Mouse (Mus musculus) embryo, embryonic 9.5 days (tissue): ENCODE measurements around the gene Adamtsl4.
"Not testable (repeated sequence)": the region's sequence is repeated elsewhere in the genome, so short reads cannot be mapped to it uniquely, and the experiment has no call there.

Source experiments
- DNase-seq: peaks from one replicate; pipeline ENCODE4 v3.0.0-alpha.2; 2017; ENCODE audit errors: extremely low spot score

Gene Adamtsl4

DNA sequence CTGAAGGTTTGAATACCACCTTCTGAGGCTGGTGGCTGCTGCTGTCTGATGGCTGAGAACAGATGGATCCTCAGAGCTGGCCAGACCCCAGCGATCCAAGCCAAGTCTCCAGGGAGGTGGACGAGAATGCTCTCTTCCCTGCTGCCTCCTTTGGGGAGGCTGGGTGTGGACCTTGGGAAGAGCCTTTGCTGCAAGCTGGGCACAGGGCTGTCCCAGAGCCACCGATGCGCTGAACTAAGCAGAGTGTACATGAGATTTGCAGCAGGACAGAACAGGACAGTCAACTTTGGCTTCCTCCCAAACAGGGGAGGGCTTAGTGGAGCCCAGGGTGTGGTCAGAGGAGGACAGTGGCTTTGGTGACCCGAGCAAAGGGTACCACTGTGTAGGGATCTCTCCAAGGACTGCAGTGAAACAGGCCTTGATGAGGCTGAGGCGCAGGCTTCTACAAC lies 12.5 kb upstream of the Adamtsl4 start:
- no peak for DNase-seq

DNA sequence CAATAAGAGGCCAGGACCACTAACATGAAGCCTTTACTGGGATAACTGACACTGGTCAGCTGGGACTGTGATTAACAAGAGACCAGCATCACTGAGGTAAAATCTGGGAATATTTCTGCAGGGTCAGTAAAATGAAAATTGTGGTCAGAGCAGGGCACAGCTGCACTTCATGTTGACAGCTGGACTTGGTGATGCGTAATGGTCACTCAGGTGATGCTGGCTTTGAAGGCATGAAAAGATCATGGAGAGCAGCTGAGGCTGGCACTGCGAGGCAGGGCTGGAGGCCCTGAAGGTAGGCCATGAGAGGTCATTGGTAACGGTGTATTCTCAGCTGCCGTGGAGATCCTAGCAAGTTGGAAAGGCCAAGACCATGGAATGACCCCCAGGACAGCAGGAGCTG lies 10.6 kb upstream of the Adamtsl4 start:
- DNase-seq, result no peak

DNA sequence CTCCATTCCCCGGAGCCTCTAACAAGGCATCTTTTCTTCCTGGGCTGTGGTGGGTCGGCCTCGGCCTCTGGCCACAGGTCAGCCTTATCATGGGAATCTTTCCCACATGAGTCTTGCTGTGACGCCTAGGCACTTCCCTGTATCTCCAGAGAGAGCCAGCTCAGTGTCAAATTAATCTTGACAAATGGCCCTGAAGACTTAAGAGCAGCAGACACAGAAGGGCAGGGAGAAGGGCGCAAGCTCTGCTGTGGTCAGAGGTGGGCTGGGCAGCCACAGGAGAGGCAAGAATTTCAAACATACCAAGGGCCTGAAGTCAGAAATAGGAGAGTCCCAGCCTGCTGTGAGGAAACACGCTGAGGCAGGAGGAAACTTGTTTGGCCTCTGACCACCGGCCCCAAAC lies 8.6 kb upstream of the Adamtsl4 start:
- DNase-seq, result peak; percentile 66

DNA sequence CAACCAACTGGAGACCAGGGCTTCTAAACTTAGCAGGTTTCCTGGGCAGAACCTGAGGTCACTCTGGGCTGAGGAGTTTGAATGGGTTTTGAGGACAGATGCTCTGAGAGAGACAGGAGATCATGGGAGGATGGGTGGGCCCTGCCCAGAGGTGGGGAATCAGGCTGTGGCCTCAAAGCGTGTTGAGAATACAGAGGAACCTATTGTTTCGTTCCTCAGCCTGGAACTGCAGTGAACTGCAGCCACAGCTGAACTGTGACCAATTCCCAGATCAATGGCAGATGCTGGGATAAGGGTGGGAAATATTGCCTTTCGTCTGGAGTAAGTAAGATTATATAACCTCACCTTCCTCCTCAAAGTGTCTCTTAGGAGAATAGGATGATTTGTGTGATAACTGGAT lies 8.1 kb upstream of the Adamtsl4 start:
- no peak for DNase-seq

DNA sequence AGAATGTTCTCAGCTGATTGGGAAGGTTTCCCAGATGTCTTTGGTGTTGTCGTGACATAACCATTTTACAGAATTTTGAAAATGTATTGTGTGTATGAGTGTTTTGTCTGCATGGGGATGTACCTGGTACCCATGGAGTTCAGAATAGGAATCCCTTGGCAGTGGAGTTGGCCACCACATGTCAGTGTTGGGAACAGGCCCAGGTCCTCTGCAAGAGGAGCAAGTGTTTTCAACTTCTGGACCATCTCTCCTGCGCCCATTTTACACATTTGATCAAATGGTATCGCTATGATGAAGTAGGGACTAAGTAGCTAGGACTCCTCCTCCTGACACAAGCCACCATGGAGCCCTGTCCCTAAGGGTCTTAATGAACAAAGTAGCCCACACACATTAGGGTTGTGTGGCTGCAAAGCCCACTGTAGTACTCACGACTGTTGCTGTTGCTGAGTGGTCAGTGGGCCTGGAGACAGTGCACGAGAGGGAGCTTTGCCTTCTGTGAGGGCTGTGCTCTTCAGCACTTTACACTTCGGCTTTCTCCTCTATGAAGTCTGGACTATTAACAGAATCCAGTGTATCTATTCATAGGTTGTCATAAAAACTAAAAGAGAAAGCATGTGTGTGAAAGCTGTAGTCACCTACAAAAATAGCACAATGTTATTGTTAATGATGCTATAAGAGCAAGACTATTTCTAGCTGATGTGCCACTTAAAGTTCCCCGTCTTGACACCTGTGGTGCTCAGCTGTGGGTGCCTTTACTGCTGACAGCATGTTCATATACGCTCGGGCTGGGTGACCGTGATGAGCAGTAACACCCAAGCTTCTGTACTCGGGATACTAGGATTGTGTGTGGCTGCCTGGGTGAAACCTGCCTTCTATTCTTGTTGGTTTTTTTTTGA lies 7.3 kb upstream of the Adamtsl4 start:
- DNase-seq, result no peak

DNA sequence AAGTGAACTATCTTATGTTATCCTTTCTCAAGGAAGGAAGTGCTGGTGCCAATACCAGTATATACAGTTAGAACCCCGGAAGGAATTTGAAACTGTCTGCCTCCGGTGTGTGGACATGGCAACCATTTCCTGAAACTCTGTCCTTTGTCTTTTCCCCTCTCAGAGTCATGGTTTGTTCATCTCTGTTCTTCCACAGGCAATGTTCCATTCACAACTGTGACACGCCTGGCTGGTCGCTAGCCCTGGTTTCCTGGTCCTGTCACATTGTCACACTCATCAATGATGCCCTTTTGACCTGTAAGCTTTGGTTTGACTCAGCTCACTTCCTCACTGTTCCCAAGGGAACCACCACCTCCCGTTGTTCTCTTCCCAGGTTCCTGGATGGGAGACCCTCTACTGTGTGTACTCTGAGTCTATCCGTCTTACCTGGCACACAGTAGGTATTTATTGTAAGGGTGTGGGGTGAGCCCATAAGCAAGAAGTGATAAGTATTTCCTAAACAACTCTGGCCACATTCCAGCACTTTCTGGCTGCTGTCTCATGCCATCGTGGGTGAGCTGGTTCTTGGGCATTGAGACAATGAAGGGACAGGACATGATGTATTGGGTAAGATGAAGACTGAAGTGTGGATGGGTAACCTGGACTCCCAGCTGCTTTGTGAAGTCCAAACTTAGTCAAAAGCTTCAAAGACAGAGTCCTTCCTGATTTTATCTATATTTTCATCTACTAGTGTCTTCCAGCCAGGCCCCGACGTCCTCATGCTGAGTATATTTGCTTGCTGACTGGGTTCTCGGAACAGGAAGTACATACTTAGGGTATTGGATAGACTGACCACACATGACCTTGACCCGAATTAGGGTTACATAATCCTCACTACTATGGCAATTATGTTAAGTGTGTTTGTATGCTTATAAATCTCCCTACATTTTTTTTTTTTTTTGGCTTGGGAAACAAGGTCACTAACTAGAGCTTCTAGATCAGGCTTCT lies 6.4 kb upstream of the Adamtsl4 start:
- no peak for DNase-seq

DNA sequence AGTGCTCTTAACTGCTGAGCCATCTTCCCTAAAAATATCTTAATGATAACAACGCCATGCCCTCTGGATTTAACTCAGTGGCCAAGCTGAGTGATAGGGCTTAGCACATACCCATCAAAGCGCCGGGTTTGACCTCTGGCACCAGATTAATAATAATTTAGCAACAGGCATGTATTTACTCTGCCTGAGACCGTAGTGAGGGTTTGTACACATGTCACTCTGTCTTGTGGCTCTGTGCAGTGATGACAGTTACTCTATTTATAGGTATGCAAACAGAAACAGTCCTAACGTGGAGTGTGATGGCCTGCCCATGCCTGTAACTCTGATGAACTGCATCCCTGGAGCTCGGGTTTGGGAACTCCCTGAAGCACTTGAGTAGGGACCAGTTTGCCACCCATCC lies 5.0 kb upstream of the Adamtsl4 start:
- DNase-seq, result no peak

DNA sequence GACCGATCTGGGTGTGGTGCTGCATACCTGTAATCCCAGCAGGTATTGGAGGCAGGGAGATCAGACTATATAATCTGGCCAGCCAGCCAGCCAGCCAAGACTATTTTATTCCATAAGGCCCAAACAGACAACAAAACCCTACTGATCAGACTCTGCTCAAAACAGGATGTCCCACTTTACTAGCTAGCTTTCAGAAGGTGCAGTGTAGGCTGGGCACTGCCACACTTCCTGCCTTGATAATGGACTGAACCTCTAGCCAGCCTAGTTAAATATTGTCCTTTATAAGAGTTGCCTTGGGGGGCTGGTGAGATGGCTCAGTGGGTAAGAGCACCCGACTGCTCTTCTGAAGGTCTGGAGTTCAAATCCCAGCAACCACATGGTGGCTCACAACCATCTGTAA lies 2.8 kb upstream of the Adamtsl4 start:
- not testable (repeated sequence) for DNase-seq

DNA sequence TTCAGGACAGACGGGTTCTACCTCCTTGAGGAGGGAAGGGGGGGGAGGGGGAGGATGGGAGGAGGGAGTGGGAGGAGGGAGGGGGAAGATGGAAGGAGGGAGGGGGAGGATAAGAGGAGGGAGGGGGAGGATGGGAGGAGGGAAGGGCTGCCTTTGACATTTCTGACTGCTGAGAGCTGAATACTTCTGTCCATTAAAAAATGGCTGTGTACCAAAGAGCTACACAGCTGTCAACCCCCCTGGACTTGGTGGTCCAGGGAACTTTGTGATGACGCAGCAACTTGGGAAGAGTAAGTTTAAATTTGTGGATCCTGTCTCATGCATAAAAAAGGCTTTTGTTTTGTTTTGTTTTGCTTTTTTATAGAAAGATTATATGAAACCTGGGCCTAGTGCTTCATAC lies 2.2 kb upstream of the Adamtsl4 start:
- DNase-seq, result no peak

DNA sequence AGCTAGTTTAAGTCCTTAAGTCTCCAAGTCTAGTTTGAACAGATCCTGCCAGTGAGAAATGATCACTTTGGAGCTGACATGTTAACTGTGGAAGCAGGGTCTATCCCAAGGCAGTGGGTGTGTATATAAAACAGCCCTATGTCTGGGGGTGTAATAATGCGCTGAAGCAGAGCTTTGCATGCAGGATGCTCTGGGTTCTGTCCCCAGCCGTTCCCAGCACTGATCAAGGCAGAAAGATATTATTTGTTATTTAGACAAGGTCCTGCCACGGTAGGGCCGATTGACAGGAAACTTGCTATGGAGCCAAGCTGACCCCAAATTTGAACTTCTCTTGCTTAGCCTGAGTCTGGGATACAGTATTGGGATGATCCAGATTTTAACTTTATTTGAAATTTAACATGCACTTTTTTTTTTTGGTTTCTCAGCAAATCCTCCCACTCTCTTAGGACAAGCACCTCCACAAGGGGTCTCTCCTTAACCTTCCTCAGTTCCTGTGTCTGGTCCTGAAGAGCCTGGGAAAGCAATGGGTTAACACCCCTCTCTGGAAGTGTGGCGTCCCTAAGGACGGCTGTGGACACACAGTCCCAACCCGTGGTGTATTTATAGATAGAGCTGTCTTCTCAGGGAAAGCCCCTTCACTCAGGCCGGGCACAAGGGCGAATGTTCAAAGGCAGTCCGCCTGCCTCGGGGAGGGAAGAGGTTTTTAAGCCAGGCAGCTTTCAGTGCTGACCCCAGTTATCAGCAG lies 1.6 kb upstream of the Adamtsl4 start:
- DNase-seq, result no peak

DNA sequence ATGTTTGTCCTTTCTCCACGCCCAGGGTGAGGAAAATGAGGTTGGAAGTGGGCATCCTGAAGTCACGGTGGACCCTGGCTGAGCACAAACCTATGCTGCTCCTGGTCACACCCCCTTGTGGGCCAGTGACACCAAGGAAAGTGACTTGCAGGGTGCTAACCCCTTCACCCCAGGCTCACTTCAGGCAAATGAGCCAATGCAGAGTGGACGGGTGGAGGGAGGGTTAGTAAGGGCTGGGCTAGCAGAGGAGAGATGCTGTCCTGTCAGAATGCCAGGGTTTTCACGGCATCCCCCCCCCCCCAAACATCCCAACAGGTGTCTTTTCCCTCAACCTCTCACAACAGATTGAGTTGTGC lies 571 bp downstream of the Adamtsl4 start:
- no peak for DNase-seq

DNA sequence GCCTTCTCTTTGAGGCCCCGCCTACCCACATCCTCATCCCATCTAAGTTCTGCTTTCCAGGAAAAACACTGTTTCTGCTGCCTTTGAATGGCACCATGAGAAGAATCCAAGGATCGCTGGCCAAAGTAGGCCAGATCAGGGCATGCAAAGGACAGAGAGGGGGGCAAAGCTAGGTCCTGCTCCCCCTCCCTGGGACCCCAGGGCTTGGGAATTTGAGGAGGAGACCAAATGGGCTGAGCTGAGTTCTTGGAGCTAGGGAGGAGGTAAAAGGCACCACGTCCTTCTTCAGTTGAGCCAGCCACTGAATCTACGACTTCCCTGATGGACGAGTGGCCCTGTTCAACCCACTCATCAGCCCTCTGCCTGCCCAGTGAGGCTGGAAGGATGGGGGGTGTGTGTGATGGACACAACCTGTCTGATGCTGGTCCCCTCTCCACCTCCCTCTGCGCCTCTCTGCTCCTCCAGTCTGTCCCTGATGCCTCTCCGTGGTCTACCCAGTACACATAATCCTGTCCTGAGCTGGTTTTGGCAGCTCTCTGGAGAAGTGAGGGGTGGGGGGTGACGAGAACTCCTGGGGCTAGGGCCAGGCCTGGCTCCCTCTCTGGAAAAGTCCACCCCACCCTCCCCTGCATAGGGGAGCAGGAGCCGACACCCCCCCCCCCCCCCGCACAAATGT lies 1.1 kb downstream of the Adamtsl4 start:
- no peak for DNase-seq

DNA sequence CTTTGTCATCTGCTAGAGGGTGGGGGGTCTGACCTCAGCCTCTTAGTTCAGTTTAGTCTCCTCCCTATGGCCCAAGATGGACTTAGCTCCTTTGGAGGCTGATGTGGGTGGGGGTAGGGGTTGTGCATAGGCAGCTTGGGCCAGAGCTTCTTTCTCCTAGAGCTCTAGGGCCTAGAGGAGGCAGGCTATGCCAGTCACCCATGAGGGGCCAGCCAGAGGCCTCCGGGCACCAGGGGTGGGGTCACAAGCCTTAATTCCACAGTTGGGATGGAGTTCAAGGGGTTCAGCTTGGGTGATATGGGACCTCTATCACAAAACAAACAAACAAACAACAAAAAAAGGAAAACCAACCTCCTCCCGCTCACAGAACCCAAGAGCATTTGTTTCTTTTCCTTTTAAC lies 2.0 kb downstream of the Adamtsl4 start:
- DNase-seq, result no peak

DNA sequence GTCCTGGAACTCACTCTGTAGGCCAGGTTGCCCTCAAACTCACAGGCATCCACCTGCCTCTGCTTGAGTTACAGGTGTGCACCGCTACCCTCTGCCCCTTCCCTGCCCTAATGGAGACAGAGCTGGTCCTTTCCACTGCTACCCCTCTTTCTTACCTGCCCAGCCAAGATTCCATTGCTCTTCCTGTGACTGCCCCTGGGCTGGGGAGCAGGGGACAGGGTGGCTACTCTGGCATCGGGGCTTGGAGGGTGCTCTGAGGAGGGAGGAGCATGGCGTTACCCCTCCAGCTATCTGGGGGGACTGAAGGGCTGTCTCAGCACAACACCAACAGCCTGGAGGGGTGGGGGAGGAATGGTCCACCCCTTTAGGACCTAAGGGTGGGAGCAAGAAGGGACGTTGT lies 2.4 kb downstream of the Adamtsl4 start:
- DNase-seq, result no peak

DNA sequence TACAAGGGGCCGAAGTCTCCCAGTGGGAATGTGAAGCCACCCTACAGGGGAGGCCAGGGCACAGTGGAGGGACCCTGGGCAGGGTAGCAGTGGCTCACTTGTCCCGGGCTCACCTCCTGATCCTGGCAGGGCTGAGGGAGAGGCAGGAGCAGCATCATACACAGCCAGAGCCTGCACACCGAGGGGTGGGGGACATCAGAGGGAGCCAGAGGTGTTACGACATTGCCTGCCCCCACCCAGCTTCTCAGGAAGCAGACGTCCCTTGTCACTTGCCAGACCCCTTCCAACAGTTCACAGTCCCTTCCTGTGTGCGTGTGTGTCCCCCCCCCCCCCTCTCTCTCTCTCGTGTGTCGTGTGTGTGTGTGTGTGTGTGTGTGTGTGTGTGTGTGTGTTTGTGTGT lies 2.9 kb downstream of the Adamtsl4 start:
- DNase-seq, result no peak

DNA sequence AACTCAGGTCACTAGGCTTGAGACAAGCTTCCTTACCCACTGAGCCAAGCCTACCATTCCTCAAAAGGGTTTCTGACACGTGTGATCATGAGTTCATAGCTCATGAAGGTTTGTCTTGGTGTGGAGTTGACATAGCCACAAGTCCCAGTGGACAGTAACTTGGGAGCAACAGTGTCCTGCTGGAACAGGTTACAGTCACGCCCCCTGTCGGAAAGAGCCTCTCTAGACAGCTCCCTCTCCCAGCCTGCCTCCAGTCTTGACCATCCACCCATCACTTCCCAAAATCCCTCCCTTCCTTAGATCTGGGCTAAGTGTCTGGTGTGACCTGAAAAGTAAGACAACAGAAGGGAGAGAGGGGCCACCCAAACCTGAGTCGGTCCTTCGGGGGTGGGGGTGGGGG lies 4.8 kb downstream of the Adamtsl4 start:
- no peak for DNase-seq

DNA sequence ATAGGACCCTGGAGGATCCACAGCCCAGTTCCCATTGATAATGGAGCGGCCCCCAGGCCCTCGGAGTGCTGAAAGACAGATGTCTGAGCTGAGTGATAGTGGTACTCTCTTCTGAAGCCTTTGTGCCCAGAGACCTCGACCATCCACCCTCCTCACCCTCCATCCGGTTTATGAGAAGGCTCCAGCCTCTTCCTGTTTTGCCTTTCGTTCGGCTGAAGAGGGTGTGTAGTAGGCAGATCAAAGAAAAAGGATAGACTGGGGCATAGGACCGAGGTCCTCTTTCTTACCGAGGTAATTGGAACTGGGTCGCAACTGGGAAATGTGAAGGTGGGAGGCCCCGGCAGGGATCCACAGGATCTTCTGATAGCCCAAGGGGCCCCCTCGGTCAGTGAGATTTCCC lies 6.4 kb downstream of the Adamtsl4 start:
- no peak for DNase-seq

DNA sequence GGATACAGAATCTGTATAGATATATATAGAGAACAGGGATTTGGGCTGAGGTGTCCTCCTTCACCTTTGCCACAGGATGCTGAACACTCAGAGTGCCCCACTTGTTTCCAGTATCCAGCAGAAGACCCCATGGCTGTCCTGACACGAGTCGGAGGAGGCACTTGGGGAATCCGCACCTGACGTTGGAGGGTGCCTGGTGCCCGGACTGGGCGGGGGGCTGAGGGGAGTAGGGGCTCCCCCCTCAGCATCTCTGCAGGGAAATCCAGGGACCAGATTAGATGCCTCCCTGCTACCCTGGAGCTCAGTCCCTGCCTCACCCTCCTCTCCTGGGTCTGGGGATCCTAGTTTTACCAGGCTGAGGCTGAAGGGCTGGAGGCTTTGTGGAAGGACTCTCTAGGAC lies 7.0 kb downstream of the Adamtsl4 start:
- DNase-seq, result no peak

DNA sequence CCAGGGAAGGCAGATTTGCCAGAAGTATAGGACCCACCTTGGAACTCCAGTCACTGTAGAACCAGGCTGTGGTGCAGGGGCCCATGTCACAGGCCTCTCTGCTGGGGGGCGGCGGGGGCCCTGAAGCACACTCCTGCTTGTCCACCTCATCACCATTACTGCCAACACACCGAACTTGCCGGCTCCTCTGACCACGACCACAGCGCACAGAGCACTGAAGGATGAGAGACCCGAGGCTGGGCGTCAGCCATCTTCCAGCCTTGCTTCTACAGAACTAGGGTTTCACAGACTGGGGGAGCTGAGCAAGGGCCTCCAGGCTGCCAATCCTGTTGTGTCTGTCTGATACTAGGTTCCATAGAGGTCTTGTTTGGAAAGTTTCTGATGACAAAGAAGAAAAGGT lies 8.2 kb downstream of the Adamtsl4 start:
- DNase-seq, result no peak

DNA sequence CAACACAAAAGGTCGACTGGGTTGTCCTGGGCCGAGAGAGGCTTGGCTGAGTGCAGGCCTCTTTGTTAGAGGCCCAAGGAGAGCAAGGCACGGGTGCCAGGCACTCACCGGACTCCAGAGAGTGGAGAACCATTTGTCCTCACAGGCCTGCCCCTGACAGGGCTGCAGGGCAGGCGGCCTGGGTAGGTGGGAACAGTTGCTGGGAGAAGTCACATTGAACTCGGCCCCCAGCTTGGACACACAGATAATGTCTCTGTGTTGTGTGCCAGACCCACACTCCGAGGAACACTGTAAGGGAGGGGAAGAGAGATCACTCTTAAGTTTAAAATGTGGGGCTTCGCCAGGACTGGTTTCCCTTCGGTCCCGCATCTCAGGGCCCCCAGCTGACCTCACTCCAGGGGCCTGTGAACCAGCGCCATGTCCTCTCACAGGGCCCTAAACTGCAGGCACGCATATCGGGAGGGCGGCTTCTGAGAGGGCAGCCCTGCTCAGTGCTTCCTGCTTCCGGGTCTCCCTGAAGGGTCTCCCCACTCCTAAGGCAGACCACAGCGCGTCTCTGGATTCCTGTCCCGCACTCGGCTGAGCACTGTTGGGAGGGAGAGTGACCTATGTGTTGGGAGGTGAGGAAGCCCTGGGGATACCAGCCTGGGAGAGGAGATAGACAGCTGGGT lies 10.2 kb downstream of the Adamtsl4 start:
- DNase-seq, result no peak
